Mouse (Mus musculus) forebrain, embryonic 13.5 days (tissue): Measurements from ENCODE around the gene Depdc1a. TPM values are rescaled to one million over a fixed set of nuclear protein-coding genes. Genes with fewer than 3 reads are reported as not detected.
"Not testable (repeated sequence)": the region's sequence is repeated elsewhere in the genome, so short reads cannot be mapped to it uniquely, and the experiment has no call there.

Source experiments
- ATAC-seq: fragments of 200-750 bp; cut with Nextera tagmentation; 2 replicates; pipeline ENCODE4 v1.8.0; 2017
- H3K27ac ChIP-seq: fragments of 300-500 bp; sonication (generic); 2 replicates; pipeline ENCODE4 v1.5.1; 2015; ENCODE audit warnings: inconsistent platforms, mild to moderate bottlenecking, moderate library complexity
- H3K27me3 ChIP-seq: fragments of 300-500 bp; sonication (generic); 2 replicates; pipeline ENCODE4 v1.6.1; 2015; ENCODE audit warnings: mild to moderate bottlenecking, inconsistent platforms
- H3K36me3 ChIP-seq: fragments of 300-500 bp; sonication (generic); 2 replicates; pipeline ENCODE4 v1.6.1; 2015; ENCODE audit warnings: mild to moderate bottlenecking, inconsistent platforms; ENCODE audit not compliant: poor library complexity, severe bottlenecking
- H3K4me1 ChIP-seq: fragments of 300-500 bp; sonication (generic); 2 replicates; pipeline ENCODE4 v1.6.1; 2015; ENCODE audit warnings: inconsistent platforms
- H3K4me2 ChIP-seq: fragments of 300-500 bp; sonication (generic); 2 replicates; pipeline ENCODE4 v1.6.1; 2015; ENCODE audit warnings: inconsistent platforms, mild to moderate bottlenecking, moderate library complexity
- H3K4me3 ChIP-seq: fragments of 300-500 bp; sonication (generic); 2 replicates; pipeline ENCODE4 v1.5.1; 2015; ENCODE audit warnings: mild to moderate bottlenecking, inconsistent platforms
- H3K9ac ChIP-seq: fragments of 300-500 bp; sonication (generic); 2 replicates; pipeline ENCODE4 v1.6.1; 2015; ENCODE audit warnings: mild to moderate bottlenecking, inconsistent platforms
- H3K9me3 ChIP-seq: fragments of 300-500 bp; sonication (generic); replicated peaks from 2 replicates; pipeline ENCODE4 v1.6.1; 2016; ENCODE audit warnings: inconsistent platforms
- WGBS: fragments of 180-500 bp; shearing (Covaris S2); methylation state at CpG from one replicate; pipeline ENCODE4 v1.1.7; 2015; 5-methylcytosine and 5-hydroxymethylcytosine counted together
- polyA plus RNA-seq: library from polyadenylated mRNA; unstranded; fragments of >200 nt; fragmentation: Nextera tagmentation; extraction: Ambion mirVana; gene quantifications from 2 replicates; pipeline ENCODE4 v1.2.1, GENCODE M21; 2015

Gene Depdc1a
- polyA plus RNA-seq = 19.3 and 20.5 TPM in 2 replicates

DNA sequence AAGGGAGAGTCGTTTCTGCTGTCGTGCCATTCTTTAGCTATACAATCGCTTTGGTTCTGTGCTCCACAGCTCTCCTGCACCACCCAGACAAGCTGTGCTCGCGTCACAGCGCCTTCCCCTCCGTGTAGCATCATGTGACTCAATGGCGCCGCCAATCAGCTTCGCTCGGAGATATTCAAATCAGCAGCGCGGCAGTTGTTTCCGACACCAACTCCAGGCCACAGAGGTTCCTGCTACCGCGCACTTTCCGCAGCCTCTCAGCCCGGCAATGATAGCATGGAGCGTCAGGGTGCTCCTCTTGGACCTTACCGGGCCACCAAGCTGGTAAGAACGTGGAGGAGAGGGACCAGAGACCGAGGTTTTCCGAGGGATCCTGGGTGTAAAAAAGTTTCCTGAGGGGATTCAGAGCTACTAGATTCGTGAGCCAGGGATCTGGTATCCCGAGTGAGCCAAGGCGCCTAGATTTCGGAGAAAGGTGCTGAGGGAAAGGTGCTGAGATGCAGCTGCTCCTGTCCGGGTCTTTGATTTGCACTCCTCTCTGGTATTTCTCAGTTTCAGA is at the start of gene Depdc1a:
Gene Depdc1a, plus strand, starts transcription at position 191 of the 559 bp plus-strand sequence.
- Histone ChIP-seq H3K36me3 (peaks cover 11% of the 10 kb centered on the region), H3K9me3 (no peaks in the 10 kb centered on the region), H3K9ac (peak within 1 kb of the TSS; percentile 70), H3K27ac (no peak within 1 kb of the TSS), H3K4me2 (peak within 1 kb of the TSS; percentile 65), H3K4me3 (peak within 1 kb of the TSS; percentile 50), H3K4me1 (peaks cover 13% of the 10 kb centered on the region), H3K27me3 (no peaks in the 10 kb centered on the region)
- 0% methylated on average over 28 of the region's 28 CpGs for WGBS
- peak; percentile 100 for ATAC-seq

DNA sequence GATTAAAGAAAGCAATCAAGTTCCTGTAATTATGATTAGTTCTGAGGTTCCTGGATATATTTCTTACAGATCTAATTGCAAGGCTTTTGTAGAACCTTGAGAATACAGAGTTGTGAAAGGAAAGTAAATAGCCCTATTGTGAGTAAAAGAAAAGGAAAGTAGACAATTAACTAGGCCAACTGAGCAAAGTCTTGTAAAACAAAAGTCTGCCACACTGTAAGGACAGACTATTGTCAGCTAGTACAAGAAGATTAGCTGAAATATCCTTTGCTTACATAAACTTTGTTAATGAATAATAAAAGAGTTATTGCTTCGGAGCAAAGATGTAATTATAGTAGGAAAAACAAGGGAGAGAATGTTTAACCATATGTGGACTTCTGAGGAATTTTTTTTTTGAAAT is 25.2 kb upstream of the Depdc1a start:
- Histone ChIP-seq H3K9me3 (no peaks in the 10 kb centered on the region), H3K27me3 (no peaks in the 10 kb centered on the region), H3K4me2 (no peak overlapping the region), H3K4me1 (no peaks in the 10 kb centered on the region), H3K4me3 (no peak overlapping the region), H3K36me3 (no peaks in the 10 kb centered on the region), H3K9ac (no peak overlapping the region), H3K27ac (no peak overlapping the region)
- WGBS = 49% methylated on average over 1 of the region's 1 CpGs
- ATAC-seq = no peak

DNA sequence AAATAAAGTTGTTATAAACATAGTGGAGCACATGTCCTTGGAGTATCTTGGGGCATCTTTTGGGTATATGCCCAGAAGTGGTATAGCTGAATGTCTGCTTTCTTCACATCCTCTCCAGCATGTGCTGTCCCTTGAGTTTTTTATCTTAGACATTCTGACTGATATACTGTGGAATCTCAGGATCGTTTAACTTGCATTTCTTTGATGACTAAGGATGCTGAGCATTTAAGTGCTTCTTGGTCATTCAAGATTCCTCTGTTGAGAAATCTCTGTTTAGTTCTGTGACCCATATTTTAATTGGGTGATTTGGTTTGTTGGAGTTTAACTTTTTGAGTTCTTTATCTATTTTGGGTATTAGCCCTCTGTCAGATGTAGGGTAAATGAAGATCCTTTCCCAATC is 19.8 kb upstream of the Depdc1a start:
- Histone ChIP-seq H3K36me3 (no peaks in the 10 kb centered on the region), H3K4me1 (no peaks in the 10 kb centered on the region), H3K9me3 (no peaks in the 10 kb centered on the region), H3K4me3 (no peak overlapping the region), H3K4me2 (no peak overlapping the region), H3K27me3 (no peaks in the 10 kb centered on the region), H3K9ac (no peak overlapping the region), H3K27ac (no peak overlapping the region)
- 88% methylated on average over 1 of the region's 1 CpGs for WGBS
- no peak for ATAC-seq

DNA sequence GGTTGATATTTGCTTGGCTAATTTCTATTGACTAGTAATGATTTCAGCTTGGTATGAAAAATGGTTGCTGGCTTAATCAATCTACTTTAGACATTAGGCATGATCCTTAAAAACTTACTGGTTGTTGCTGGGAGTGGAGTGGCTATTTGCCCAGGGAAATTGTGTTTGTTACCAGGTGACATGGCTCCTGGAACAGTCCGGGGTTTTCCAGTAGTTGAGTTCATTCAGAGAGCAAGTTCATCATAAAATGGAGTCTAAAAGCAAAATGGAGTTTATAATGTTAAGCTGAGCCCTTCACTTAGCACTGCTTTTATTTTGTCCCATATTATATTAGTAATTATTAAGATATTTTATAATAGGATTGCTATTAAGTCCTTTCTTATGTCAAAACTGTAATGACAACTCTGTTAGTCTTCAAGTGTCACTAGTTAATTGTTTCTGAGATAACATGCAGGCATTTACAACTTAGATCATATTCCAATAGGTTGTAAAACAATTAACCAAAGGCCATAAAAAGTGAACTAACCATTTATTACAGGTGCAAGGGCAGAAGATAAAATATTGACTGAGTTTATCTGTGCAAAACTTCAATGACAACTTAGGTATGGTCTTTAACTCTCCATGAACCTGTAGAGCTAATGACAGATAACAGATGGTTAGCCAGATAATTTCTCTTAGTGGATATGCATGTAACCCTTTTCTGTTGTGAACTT is 17.8 kb upstream of the Depdc1a start:
- Histone ChIP-seq H3K36me3 (no peaks in the 10 kb centered on the region), H3K9ac (no peak overlapping the region), H3K9me3 (no peaks in the 10 kb centered on the region), H3K27me3 (no peaks in the 10 kb centered on the region), H3K27ac (no peak overlapping the region), H3K4me1 (no peaks in the 10 kb centered on the region), H3K4me3 (no peak overlapping the region), H3K4me2 (no peak overlapping the region)
- ATAC-seq = no peak
- 96% methylated on average over 1 of the region's 1 CpGs for WGBS

DNA sequence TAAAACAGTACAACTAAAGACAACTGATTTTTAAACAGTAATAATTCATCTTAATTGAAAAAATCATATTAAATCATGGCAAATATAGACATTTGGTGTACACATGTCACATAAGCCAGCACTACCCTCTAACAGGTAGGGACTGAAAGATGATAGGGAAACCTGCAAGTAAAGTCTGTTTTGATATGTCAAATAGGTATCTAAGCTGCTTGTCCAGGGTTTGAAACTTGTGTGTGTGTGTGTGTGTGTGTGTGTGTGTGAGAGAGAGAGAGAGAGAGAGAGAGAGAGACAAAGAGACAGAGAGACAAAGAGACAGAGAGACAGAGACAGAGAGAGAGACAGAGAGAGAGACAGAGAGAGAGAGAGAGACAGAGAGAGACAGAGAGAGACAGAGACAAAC is 524 bp upstream of the Depdc1a start:
- peak overlapping the region; percentile 50 for H3K4me3 ChIP-seq
- H3K27ac ChIP-seq, H3K27me3 ChIP-seq, H3K9me3 ChIP-seq, H3K36me3 ChIP-seq: not testable (repeated sequence)
- peak overlapping the region; percentile 65 for H3K4me2 ChIP-seq
- H3K9ac ChIP-seq = peak overlapping the region; percentile 70
- peak; percentile 39 for ATAC-seq
- peaks cover 13% of the 10 kb centered on the region for H3K4me1 ChIP-seq

DNA sequence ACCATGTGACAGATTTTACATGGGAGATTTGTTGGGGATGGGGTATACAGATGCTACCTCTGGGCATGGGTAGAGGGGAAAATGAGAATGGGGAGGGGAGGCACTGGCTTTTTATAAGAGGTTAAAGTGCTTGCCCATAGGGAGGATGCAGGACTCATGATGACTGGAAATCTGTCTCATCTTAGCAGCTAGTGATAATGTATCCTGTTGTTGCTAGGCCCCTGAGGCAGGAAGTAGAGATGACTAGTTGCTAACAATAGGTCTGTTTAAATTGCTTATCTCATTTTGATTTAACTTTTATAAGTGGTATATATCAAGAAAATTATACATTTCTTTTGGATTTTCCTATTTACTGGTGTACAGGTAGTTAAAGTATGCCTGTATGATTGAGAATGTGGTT is 13.7 kb downstream of the Depdc1a start:
- Histone ChIP-seq H3K9me3 (no peaks in the 10 kb centered on the region), H3K27ac (no peak overlapping the region), H3K4me2 (no peak overlapping the region), H3K4me3 (no peak overlapping the region), H3K27me3 (no peaks in the 10 kb centered on the region), H3K4me1 (no peaks in the 10 kb centered on the region), H3K9ac (no peak overlapping the region), H3K36me3 (peaks cover 19% of the 10 kb centered on the region)
- ATAC-seq = no peak

DNA sequence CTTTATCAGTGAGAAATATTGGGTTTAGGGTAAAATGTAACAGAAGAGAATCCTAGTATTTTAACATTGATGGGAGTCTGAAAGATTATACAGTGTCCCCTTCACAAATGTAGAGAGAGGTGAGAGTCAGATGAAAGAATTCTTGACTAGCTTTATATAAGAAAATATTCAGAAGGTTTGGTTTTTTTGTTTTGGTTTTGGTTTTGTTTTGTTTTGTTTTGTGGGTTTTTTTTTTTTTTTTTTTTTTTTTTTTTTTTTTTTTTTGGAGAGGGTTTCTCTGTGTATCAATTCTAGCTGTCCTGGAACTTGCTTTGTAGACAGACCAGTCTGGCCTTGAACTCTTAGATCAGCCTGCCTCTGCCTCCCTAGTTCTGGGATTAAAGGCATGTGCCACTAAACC is 33.3 kb downstream of the Depdc1a start:
- no peak for ATAC-seq
- no peak overlapping the region for H3K9ac ChIP-seq
- no peaks in the 10 kb centered on the region for H3K4me1 ChIP-seq
- no peaks in the 10 kb centered on the region for H3K27me3 ChIP-seq
- H3K9me3 ChIP-seq = no peaks in the 10 kb centered on the region
- no peak overlapping the region for H3K4me2 ChIP-seq
- no peak overlapping the region for H3K27ac ChIP-seq
- peaks cover 14% of the 10 kb centered on the region; the same call in 1 of the 2 replicates for H3K36me3 ChIP-seq
- no peak overlapping the region for H3K4me3 ChIP-seq

DNA sequence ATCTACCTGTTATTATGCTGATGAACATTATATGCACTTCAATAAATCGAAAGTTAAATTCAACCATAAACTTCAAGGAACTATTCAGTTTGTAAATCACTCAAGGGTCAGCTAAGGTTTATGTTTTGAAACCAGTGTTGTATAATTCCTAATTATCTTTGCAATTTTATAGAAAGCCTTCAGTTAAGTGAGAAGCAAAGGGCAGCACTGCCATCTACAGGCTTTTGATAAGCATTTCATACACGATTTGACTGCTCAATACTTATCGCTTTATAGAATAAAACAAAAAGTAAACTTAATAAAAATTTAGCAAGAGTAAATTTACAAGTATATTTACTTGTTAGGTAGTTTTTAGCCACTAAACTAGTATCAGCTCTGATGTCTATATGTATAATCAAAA is 53.1 kb downstream of the Depdc1a start:
- peak; percentile 50; the same call in 1 of the 2 replicates for ATAC-seq
- Histone ChIP-seq H3K4me3 (no peak overlapping the region), H3K4me2 (no peak overlapping the region), H3K27ac (no peak overlapping the region), H3K36me3 (no peaks in the 10 kb centered on the region), H3K9me3 (no peaks in the 10 kb centered on the region), H3K27me3 (no peaks in the 10 kb centered on the region), H3K9ac (no peak overlapping the region), H3K4me1 (no peaks in the 10 kb centered on the region)
- WGBS = 82% methylated on average over 3 of the region's 3 CpGs

DNA sequence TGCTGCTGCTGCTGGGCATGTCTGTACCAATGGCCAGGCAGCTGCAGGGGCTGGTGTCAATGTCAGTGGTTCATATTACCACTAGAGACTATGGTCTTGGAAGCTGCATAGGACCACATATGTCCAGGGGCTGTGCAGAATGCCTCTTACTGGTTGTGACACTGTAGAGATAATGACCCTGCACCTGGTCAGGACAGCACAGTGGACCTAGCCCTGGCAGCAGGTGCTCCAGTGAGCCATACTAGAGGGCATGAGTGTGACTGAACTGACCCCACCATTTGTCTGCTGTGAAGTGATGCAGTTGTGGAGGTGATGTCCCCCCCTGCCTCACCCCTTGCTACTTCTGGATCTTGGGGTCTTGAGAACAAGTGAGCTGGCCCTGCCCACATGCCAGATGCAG is 55.0 kb downstream of the Depdc1a start:
- H3K36me3 ChIP-seq = no peaks in the 10 kb centered on the region
- no peaks in the 10 kb centered on the region for H3K27me3 ChIP-seq
- no peaks in the 10 kb centered on the region for H3K4me1 ChIP-seq
- ATAC-seq = no peak
- no peak overlapping the region for H3K4me2 ChIP-seq
- H3K4me3 ChIP-seq = no peak overlapping the region
- no peaks in the 10 kb centered on the region for H3K9me3 ChIP-seq
- no peak overlapping the region for H3K9ac ChIP-seq
- no peak overlapping the region for H3K27ac ChIP-seq

Other genes starting within 250 kb of the Depdc1a start
- not detected in 2 replicates for gene Rpe65, start 103.7 kb downstream of the Depdc1a start, polyA plus RNA-seq